9 mouse cellular contexts compared by ENCODE assay signal in genomic region chr4:100998145-100998544, GRCm38 (mm10). TPM values are rescaled to one million over a fixed set of nuclear protein-coding genes. Genes with fewer than 3 reads are reported as not detected.
DNase-seq lines count a peak whose midpoint lies in the region; ATAC-seq lines count a peak whose summit lies in the region.
"Had no signal": no experiment of that assay in that cellular context is flagged by ENCODE, and none has a peak within 500 bp of the region (broad histone marks: within the 10 kb centered on the region; RNA-seq: fewer than 3 reads in every experiment).

No protein-coding gene starts in this region.

- peak; percentile 39 for ATAC-seq in CD4-positive, CD25-positive, alpha-beta regulatory T cell, adult 4 months

- DNase-seq in gastrocnemius, adult 18-20 months (ENCODE audit: low spot score), result peak; percentile 41
- DNase-seq in gastrocnemius, adult 8-10 months (ENCODE audit: low spot score in 2 of 2), result no peak
- peak; percentile 49 for DNase-seq in cerebellum, adult 9-10 months
- peak; percentile 52 to 83 for DNase-seq in frontal cortex, postnatal 36 days (ENCODE audit: low spot score in 2 of 2)
- DNase-seq in layer of hippocampus, postnatal 14 days (ENCODE audit: low spot score in 2 of 2), result peak; percentile 63 to 72
- DNase-seq in mesoderm, embryonic 11.5 days (ENCODE audit: low read depth, low spot score), result peak; percentile 50
- DNase-seq in testis, postnatal 10 days (ENCODE audit: low spot score), result peak; percentile 69

RNA-seq across cellular contexts. Expression of gene Gm10577, which starts 22.4 kb away (rescaled TPM):
- total RNA-seq in gastrocnemius, adult 18-20 months (2021), result not detected
- not detected for total RNA-seq in gastrocnemius, adult 8-10 months (2022)
- polyA plus RNA-seq in CD4-positive, CD25-positive, alpha-beta regulatory T cell, adult 4 months (2017; shearing (Covaris generic)), result not detected
- total RNA-seq in layer of hippocampus, postnatal 14 days (2021), result not detected
- polyA plus RNA-seq: heart, embryonic 15.5 days had no signal

Comparison
In these comparisons a context has a peak if more than half of its experiments do, and no peak if none do; other contexts are left out.
1. DNase-seq: peak in gastrocnemius, adult 18-20 months (single experiment), cerebellum, adult 9-10 months (single experiment), frontal cortex, postnatal 36 days (2 of 2), layer of hippocampus, postnatal 14 days (2 of 2), mesoderm, embryonic 11.5 days (single experiment) and testis, postnatal 10 days (single experiment); none in gastrocnemius, adult 8-10 months (0 of 2).